Mouse (Mus musculus): ENCODE data around the gene Snx4.

Gene Snx4

DNA sequence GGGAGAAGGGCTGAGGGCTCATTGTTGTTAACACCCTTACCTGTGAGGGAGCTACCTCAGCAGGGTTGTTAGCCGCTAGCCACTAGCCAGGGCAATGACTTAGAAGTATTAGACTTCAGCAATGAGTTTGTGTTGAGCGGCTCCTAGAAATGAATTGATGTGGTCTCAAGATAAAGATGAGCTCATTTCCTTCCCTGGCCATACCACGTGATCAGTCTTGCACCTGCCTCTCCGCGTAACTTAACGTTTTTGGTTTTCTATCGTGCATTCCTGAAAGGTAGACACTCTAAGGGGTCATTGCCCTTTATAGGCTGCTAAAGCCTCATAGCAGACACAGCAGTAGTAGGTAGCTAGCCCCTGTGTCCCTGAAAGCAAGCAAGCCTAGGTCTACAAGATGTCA is 92.4 kb downstream of the Snx4 start:
- no peak for DNase-seq (ENCODE audit: low spot score in 2 of 2)

DNA sequence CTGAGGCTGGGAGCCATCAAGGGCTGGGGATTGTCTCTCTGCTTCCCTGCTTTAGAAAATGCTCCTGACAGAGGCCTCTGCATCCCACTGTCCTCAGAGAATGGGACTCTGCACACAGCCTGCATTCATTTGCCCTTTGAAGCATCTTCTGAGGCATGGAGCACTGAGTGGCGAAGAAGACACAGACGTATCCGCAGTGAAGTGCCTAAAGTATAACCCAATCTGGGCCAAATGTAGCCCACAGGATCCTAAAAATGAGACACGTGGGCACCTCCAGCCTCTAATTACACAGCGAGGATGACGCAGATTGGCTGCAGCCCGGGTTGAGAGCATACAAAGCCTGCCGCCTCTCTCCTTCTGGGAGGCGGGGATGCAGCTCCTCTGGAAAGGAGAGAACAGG is 93.1 kb downstream of the Snx4 start:
- DNase-seq (ENCODE audit: low spot score in 2 of 2) = peak; percentile 38 to 53

DNA sequence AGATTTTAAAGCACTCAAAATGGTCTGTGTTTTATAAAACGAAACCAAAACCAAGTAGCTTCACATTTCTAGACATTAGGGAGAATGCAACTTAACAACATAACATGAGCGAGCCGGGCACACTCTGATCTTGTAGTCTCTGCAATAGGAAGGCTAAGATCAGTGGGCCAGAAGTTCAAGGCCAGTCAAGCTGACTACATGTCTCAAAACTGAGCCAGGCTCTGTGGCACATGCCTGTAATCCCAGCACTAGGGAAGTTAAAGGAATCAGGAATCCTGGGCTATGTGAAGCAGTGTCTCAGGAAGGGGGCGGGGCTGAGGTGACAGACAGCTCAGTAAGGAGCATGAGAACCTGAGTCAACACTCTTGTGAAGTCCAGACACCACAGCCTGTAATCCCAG is 93.6 kb downstream of the Snx4 start:
- no peak for DNase-seq (ENCODE audit: low spot score in 2 of 2)

DNA sequence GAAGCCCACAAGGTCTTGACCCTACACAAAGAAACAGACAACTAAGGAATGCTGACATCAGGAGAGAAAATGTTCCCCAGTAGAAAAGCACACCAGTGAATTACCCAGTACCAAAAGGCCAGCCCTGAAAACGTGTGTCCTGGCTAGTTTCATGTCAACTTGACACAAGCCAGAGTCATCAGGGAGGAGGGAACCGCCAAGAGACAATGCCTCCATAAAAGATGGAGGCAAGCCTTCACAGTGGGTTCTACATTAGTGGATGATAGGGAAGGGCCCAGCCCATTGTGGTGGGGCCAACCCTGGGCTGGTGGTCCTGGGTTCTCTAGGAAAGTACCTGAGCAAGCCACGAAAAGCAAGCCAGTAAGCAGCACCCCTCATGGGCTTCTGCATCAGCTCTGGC is 95.1 kb downstream of the Snx4 start:
- DNase-seq (ENCODE audit: low spot score in 2 of 2) = no peak

DNA sequence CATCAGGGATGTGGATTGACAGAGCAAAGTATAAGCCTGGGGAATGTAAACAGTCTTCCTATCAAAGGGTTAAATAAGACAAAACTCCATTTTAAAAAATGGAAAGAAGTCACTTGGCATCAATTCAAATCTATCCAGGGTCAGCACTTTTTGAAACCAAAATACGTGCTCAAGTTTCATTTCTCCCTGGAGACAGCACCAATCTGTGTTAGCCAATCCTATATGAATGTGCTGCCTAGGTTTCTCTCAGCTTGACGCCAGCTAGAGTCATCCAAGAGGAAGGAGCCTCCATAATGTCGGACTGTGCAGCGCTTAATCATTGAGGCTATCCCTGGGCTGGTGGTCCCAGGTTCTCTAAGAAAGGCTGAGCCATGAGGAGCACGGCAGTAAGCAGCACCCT is 95.9 kb downstream of the Snx4 start:
- DNase-seq (ENCODE audit: low spot score in 2 of 2) = no peak

Data from frontal cortex, postnatal 14 days (tissue).